Mouse (Mus musculus): ENCODE data around the gene Mrpl11. TPM values are rescaled to one million over a fixed set of nuclear protein-coding genes. Genes with fewer than 3 reads are reported as not detected.

Mrpl11 gene
- polyA plus RNA-seq (2015; fragmentation: Nextera tagmentation; extraction: Ambion mirVana) = 118 and 119 TPM in 2 replicates

GRCm38 (mm10) chr19:4961928-4962601 is at the start of gene Mrpl11:
TSS of gene Mrpl11 (plus strand) at chr19:4962147.
- H3K9ac ChIP-seq (replicated peaks) = peak within 1 kb of the TSS; percentile 90
- no peaks in the 10 kb centered on the region for H3K27me3 ChIP-seq
- peak within 1 kb of the TSS; percentile 68 for H3K4me2 ChIP-seq (replicated peaks)
- H3K9me3 ChIP-seq = no peaks in the 10 kb centered on the region
- peaks cover 11% of the 10 kb centered on the region for H3K4me1 ChIP-seq
- peak within 1 kb of the TSS; percentile 90 for H3K4me3 ChIP-seq
- peaks cover 25% of the 10 kb centered on the region for H3K36me3 ChIP-seq
- peak; percentile 98 for ATAC-seq (replicated peaks)
- under 1% methylated on average over 34 of the region's 34 CpGs for WGBS
- H3K27ac ChIP-seq (replicated peaks) = peak within 1 kb of the TSS; percentile 89

GRCm38 (mm10) chr19:4915924-4916603 is 45.9 kb upstream of the Mrpl11 start:
- no peak overlapping the region for H3K27ac ChIP-seq (replicated peaks)
- no peaks in the 10 kb centered on the region for H3K4me1 ChIP-seq
- 91% methylated on average over 15 of the region's 15 CpGs for WGBS
- no peak for ATAC-seq (replicated peaks)
- no peak overlapping the region for H3K4me3 ChIP-seq
- H3K36me3 ChIP-seq = peaks cover 85% of the 10 kb centered on the region
- no peaks in the 10 kb centered on the region for H3K9me3 ChIP-seq
- H3K4me2 ChIP-seq (replicated peaks) = no peak overlapping the region
- H3K9ac ChIP-seq (replicated peaks) = no peak overlapping the region
- H3K27me3 ChIP-seq = no peaks in the 10 kb centered on the region

- no peaks in the 10 kb centered on the region for H3K9me3 ChIP-seq
- 90% methylated on average over 10 of the region's 10 CpGs for WGBS
- H3K9ac ChIP-seq (replicated peaks) = no peak overlapping the region
- peaks cover 89% of the 10 kb centered on the region for H3K36me3 ChIP-seq
- no peak overlapping the region for H3K4me2 ChIP-seq (replicated peaks)
- no peaks in the 10 kb centered on the region for H3K27me3 ChIP-seq
- no peak overlapping the region for H3K4me3 ChIP-seq
- H3K4me1 ChIP-seq = no peaks in the 10 kb centered on the region
- ATAC-seq (replicated peaks) = no peak
- H3K27ac ChIP-seq (replicated peaks) = no peak overlapping the region
Measured at GRCm38 (mm10) chr19:4916827-4917226, 45.1 kb upstream of the Mrpl11 start.

GRCm38 (mm10) chr19:4919652-4920051 is 42.3 kb upstream of the Mrpl11 start:
- Histone ChIP-seq H3K9ac (replicated peaks) (no peak overlapping the region), H3K4me1 (no peaks in the 10 kb centered on the region), H3K36me3 (peaks cover 86% of the 10 kb centered on the region), H3K4me2 (replicated peaks) (no peak overlapping the region), H3K27me3 (no peaks in the 10 kb centered on the region), H3K9me3 (no peaks in the 10 kb centered on the region), H3K4me3 (no peak overlapping the region), H3K27ac (replicated peaks) (no peak overlapping the region)
- whole genome bisulfite sequencing = 85% methylated on average over 6 of the region's 6 CpGs
- ATAC-seq (replicated peaks) = no peak

- 96% methylated on average over 11 of the region's 11 CpGs for WGBS
- H3K4me3 ChIP-seq = no peak overlapping the region
- H3K9ac ChIP-seq (replicated peaks) = no peak overlapping the region
- peaks cover 36% of the 10 kb centered on the region for H3K36me3 ChIP-seq
- no peak for ATAC-seq (replicated peaks)
- no peaks in the 10 kb centered on the region for H3K9me3 ChIP-seq
- H3K27me3 ChIP-seq = no peaks in the 10 kb centered on the region
- no peak overlapping the region for H3K4me2 ChIP-seq (replicated peaks)
- no peak overlapping the region for H3K27ac ChIP-seq (replicated peaks)
- peaks cover 21% of the 10 kb centered on the region for H3K4me1 ChIP-seq
Measured at GRCm38 (mm10) chr19:4925121-4925860, 36.7 kb upstream of the Mrpl11 start.

GRCm38 (mm10) chr19:4927904-4928531 is 33.9 kb upstream of the Mrpl11 start, which contains the start of gene Dpp3:
TSS of gene Dpp3 (minus strand) at chr19:4928287.
- H3K4me3 ChIP-seq = peak within 1 kb of the TSS; percentile 72
- peak; percentile 97 for ATAC-seq (replicated peaks)

GRCm38 (mm10) chr19:4928781-4929180 is 33.2 kb upstream of the Mrpl11 start:
- Histone ChIP-seq H3K27me3 (no peaks in the 10 kb centered on the region), H3K36me3 (0 out of 2 replicates have a peak, but pooled peaks cover 4% of the 10 kb centered on the region), H3K4me3 (peak overlapping the region; percentile 72), H3K4me1 (peaks cover 21% of the 10 kb centered on the region), H3K4me2 (replicated peaks) (peak overlapping the region; percentile 83), H3K9ac (replicated peaks) (peak overlapping the region; percentile 68), H3K27ac (replicated peaks) (peak overlapping the region; percentile 87), H3K9me3 (no peaks in the 10 kb centered on the region)
- no peak; the same call in 1 of the 2 replicates for ATAC-seq (replicated peaks)
- 56% methylated on average over 5 of the region's 5 CpGs for WGBS

More at GRCm38 (mm10) chr19:4927904-4928531, 33.9 kb upstream of the Mrpl11 start, which contains the start of gene Dpp3:
- Histone ChIP-seq H3K4me2 (replicated peaks) (peak within 1 kb of the TSS; percentile 83), H3K4me1 (peaks cover 21% of the 10 kb centered on the region), H3K9me3 (no peaks in the 10 kb centered on the region), H3K27ac (replicated peaks) (peak within 1 kb of the TSS; percentile 87), H3K36me3 (peaks cover 10% of the 10 kb centered on the region), H3K27me3 (no peaks in the 10 kb centered on the region), H3K9ac (replicated peaks) (peak within 1 kb of the TSS; percentile 68)
- under 1% methylated on average over 32 of the region's 32 CpGs for WGBS

- H3K4me3 ChIP-seq = no peak overlapping the region
- ATAC-seq (replicated peaks) = no peak
- H3K9me3 ChIP-seq = no peaks in the 10 kb centered on the region
- H3K4me1 ChIP-seq = no peaks in the 10 kb centered on the region; the same call in 1 of the 2 replicates
- peaks cover 5% of the 10 kb centered on the region; the same call in 1 of the 2 replicates for H3K27me3 ChIP-seq
- no peak overlapping the region for H3K4me2 ChIP-seq (replicated peaks)
- H3K9ac ChIP-seq (replicated peaks) = no peak overlapping the region
- 84% methylated on average over 2 of the region's 2 CpGs for WGBS
- no peak overlapping the region for H3K27ac ChIP-seq (replicated peaks)
- peaks cover 5% of the 10 kb centered on the region; the same call in 1 of the 2 replicates for H3K36me3 ChIP-seq
Measured at GRCm38 (mm10) chr19:4936896-4937295, 25.1 kb upstream of the Mrpl11 start.

GRCm38 (mm10) chr19:4937444-4938310 is 24.3 kb upstream of the Mrpl11 start:
- H3K4me3 ChIP-seq = no peak overlapping the region
- H3K9ac ChIP-seq (replicated peaks) = no peak overlapping the region
- no peak for ATAC-seq (replicated peaks)
- no peaks in the 10 kb centered on the region; the same call in 1 of the 2 replicates for H3K4me1 ChIP-seq
- WGBS = 88% methylated on average over 17 of the region's 17 CpGs
- H3K4me2 ChIP-seq (replicated peaks) = no peak overlapping the region
- H3K27ac ChIP-seq (replicated peaks) = no peak overlapping the region
- peaks cover 5% of the 10 kb centered on the region; the same call in 1 of the 2 replicates for H3K36me3 ChIP-seq
- no peaks in the 10 kb centered on the region for H3K9me3 ChIP-seq
- H3K27me3 ChIP-seq = peaks cover 5% of the 10 kb centered on the region; the same call in 1 of the 2 replicates

GRCm38 (mm10) chr19:4942551-4943252 is 19.2 kb upstream of the Mrpl11 start, which contains the start of gene Peli3:
TSS of gene Peli3 (minus strand) at chr19:4943127.
- Histone ChIP-seq H3K27me3 (peaks cover 5% of the 10 kb centered on the region; the same call in 1 of the 2 replicates), H3K27ac (replicated peaks) (peak within 1 kb of the TSS; percentile 60), H3K9me3 (no peaks in the 10 kb centered on the region), H3K4me2 (replicated peaks) (peak within 1 kb of the TSS; percentile 64), H3K36me3 (no peaks in the 10 kb centered on the region), H3K4me3 (peak within 1 kb of the TSS; percentile 53), H3K9ac (replicated peaks) (peak within 1 kb of the TSS; percentile 64), H3K4me1 (peaks cover 7% of the 10 kb centered on the region)
- peak; percentile 95 for ATAC-seq (replicated peaks)
- under 1% methylated on average over 51 of the region's 55 CpGs for WGBS
